ENCODE assay signal across 7 mouse cellular contexts in the genomic region with DNA sequence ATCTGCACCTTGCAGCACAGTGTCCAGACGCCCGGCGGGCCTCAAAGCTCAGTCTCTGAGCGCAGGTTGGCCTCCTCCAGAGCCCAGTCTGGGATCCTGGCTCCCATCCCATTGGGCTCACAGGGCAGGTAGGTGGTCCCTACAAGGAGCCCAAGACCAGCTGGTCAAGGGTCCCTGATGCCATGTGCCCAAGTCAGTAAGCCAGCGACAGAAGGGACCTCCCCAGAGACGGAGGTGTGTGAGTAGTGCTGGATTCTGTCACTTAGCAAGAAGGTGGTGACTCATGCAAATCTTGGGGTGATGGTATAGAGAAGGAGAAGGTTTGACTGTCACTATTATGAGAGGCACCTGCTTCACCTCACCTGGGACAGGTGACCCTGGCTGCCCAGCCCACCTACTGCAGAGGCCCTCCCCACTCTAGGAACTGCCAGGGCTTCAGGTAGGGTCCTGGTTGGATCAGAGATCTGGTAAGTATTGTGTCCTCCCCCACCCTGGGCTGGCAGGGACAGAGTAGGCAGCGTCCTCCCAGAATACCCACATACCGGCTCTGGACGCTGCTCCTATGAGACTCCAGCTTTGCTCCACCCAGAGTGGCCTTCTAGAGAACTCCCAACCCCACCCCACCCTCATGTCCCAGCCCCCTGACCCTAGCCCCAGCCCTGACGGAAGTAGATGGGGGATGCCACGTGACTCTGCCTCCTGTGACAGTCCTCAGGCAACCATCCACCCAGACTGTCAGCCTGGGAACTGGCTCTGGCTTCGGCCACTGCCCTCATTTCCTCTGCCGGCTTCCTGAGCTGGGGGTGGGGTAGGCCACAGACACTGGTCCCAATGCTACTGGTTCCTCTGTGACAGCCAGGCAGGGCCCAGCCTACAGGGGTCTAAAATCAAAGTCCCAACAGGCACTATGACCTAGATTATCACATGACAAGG. TPM values are rescaled to one million over a fixed set of nuclear protein-coding genes. Genes with fewer than 3 reads are reported as not detected.
DNase-seq lines count a peak whose midpoint lies in the region; ATAC-seq lines count a peak whose summit lies in the region.

No protein-coding gene starts in this region.

- no peak overlapping the region for H3K9ac ChIP-seq in embryonic facial prominence, embryonic 11.5 days (replicated peaks; ENCODE audit: low read length)

- H3K36me3 ChIP-seq in embryonic facial prominence, embryonic 11.5 days (replicated peaks; ENCODE audit: control insufficient read depth, insufficient read depth, low read depth, low read length) = no peaks in the 10 kb centered on the region

- H3K4me3 ChIP-seq in embryonic facial prominence, embryonic 11.5 days (ENCODE audit: low read depth, low read length) = no peak overlapping the region

- 0 out of 2 replicates have a peak, but pooled peaks have one; percentile 11 for ATAC-seq in embryonic facial prominence, embryonic 11.5 days (replicated peaks; ENCODE audit: insufficient number of reproducible peaks, low FRiP score, low TSS enrichment, low read depth)
- ATAC-seq in erythroblast, adult 5-6 weeks (replicated peaks; ENCODE audit: low FRiP score, poor library complexity, severe bottlenecking) = no peak

- no peak overlapping the region for H3K27ac ChIP-seq in embryonic facial prominence, embryonic 11.5 days (replicated peaks; ENCODE audit: low read depth, low read length)

- no peak overlapping the region for H3K4me2 ChIP-seq in embryonic facial prominence, embryonic 11.5 days (ENCODE audit: low read depth, low read length)

- peak; percentile 18 to 27 for DNase-seq in spleen, adult 18-20 months
- no peak for DNase-seq in spleen, adult 12 weeks (ENCODE audit: low spot score)
- no peak for DNase-seq in embryonic facial prominence, embryonic 11.5 days (ENCODE audit: low spot score)
- DNase-seq in heart, postnatal 4 days = peak; percentile 78
- peak; percentile 63 for DNase-seq in liver
- peak; percentile 75 to 81 for DNase-seq in monocyte, adult 2 months (ENCODE audit: low read depth in 1 of 2, low spot score in 2 of 2)

- H3K9me3 ChIP-seq in embryonic facial prominence, embryonic 11.5 days (replicated peaks; ENCODE audit: control insufficient read depth, low read length) = no peaks in the 10 kb centered on the region

- peaks cover 5% of the 10 kb centered on the region; the same call in 1 of the 2 replicates for H3K27me3 ChIP-seq in embryonic facial prominence, embryonic 11.5 days (ENCODE audit: control insufficient read depth, insufficient read depth, low read length)

- peaks cover 7% of the 10 kb centered on the region; the same call in 1 of the 2 replicates for H3K4me1 ChIP-seq in embryonic facial prominence, embryonic 11.5 days (ENCODE audit: control insufficient read depth, insufficient read depth, low read length)

- WGBS in embryonic facial prominence, embryonic 11.5 days = 58% methylated on average over 13 of the region's 13 CpGs

RNA-seq across cellular contexts. Expression of a gene that starts 5.5 kb away (rescaled TPM):
- polyA plus RNA-seq in embryonic facial prominence, embryonic 11.5 days (2014; fragmentation: Nextera tagmentation; extraction: Ambion mirVana) = 1.1 and 1.2 TPM in 2 replicates
- total RNA-seq in heart, postnatal 4 days (2021) = 1 to 10 TPM; 3.7 to 4.2 TPM
- 1.3 and 4.4 TPM in 2 replicates for total RNA-seq in erythroblast, adult 5-6 weeks (2015; ENCODE audit: low replicate concordance)
- total RNA-seq in erythroblast, adult 5-6 weeks (2017; ENCODE audit: low replicate concordance) = 0.84 and 1.8 TPM in 2 replicates

RNA-seq across cellular contexts. Expression of a gene that starts 45.2 kb away (rescaled TPM):
- 25.3 and 28.1 TPM in 2 replicates for polyA plus RNA-seq in embryonic facial prominence, embryonic 11.5 days (2014; fragmentation: Nextera tagmentation; extraction: Ambion mirVana)
- 10 to 100 TPM; 11.6 to 12.6 TPM for total RNA-seq in heart, postnatal 4 days (2021)
- 5.6 and 6.7 TPM in 2 replicates for total RNA-seq in erythroblast, adult 5-6 weeks (2015; ENCODE audit: low replicate concordance)
- 2.0 and 7.1 TPM in 2 replicates for total RNA-seq in erythroblast, adult 5-6 weeks (2017; ENCODE audit: low replicate concordance)

RNA-seq across cellular contexts. Expression of a gene that starts 57.1 kb away (rescaled TPM):
- polyA plus RNA-seq in embryonic facial prominence, embryonic 11.5 days (2014; fragmentation: Nextera tagmentation; extraction: Ambion mirVana) = 10.5 and 12.3 TPM in 2 replicates
- total RNA-seq in heart, postnatal 4 days (2021) = 1 to 10 TPM; 8.7 to 9.7 TPM
- total RNA-seq in erythroblast, adult 5-6 weeks (2015; ENCODE audit: low replicate concordance) = 1.5 and 1.9 TPM in 2 replicates
- 1.1 and 3.8 TPM in 2 replicates for total RNA-seq in erythroblast, adult 5-6 weeks (2017; ENCODE audit: low replicate concordance)

RNA-seq across cellular contexts. Expression of a gene that starts 57.3 kb away (rescaled TPM):
- polyA plus RNA-seq in embryonic facial prominence, embryonic 11.5 days (2014; fragmentation: Nextera tagmentation; extraction: Ambion mirVana) = 57.5 and 61.4 TPM in 2 replicates
- 10 to 100 TPM; 51.6 to 63.0 TPM for total RNA-seq in heart, postnatal 4 days (2021)
- total RNA-seq in erythroblast, adult 5-6 weeks (2015; ENCODE audit: low replicate concordance) = 0.96 and 3.3 TPM in 2 replicates
- total RNA-seq in erythroblast, adult 5-6 weeks (2017; ENCODE audit: low replicate concordance) = 1.4 and 5.3 TPM in 2 replicates

Comparison
In these comparisons a context has a peak if more than half of its experiments do, and no peak if none do; other contexts are left out.
1. DNase-seq: peak in spleen, adult 18-20 months (2 of 2), heart, postnatal 4 days (single experiment), liver (single experiment) and monocyte, adult 2 months (2 of 2); none in spleen, adult 12 weeks (single experiment) and embryonic facial prominence, embryonic 11.5 days (single experiment).